Comparison of ENCODE assay signal across 8 mouse cellular contexts in genomic region chr9:108570207-108570896, GRCm38 (mm10). TPM values are rescaled to one million over a fixed set of nuclear protein-coding genes. Genes with fewer than 3 reads are reported as not detected.
DNase-seq lines count a peak whose midpoint lies in the region; ATAC-seq and TF ChIP-seq lines count a peak whose summit lies in the region.

No protein-coding gene starts in this region.

- H3K27me3 ChIP-seq in Patski: no peaks in the 10 kb centered on the region
- no peaks in the 10 kb centered on the region for H3K27me3 ChIP-seq in forebrain, embryonic 14.5 days (replicated peaks; ENCODE audit: control insufficient read depth, insufficient read depth, low read length)
- no peaks in the 10 kb centered on the region for H3K27me3 ChIP-seq in hindbrain, embryonic 12.5 days
- H3K27me3 ChIP-seq in megakaryocyte, embryonic 14.5 days (replicated peaks): no peaks in the 10 kb centered on the region

- WGBS in forebrain, embryonic 14.5 days: 3% methylated on average over 40 of the region's 40 CpGs
- 2% methylated on average over 40 of the region's 40 CpGs for WGBS in hindbrain, embryonic 12.5 days

- peaks cover 54% of the 10 kb centered on the region for H3K36me3 ChIP-seq in forebrain, embryonic 14.5 days (ENCODE audit: control insufficient read depth, insufficient read depth, low read length)
- H3K36me3 ChIP-seq in hindbrain, embryonic 12.5 days: peaks cover 53% of the 10 kb centered on the region
- H3K36me3 ChIP-seq in megakaryocyte, embryonic 14.5 days (replicated peaks; ENCODE audit: low read length): peaks cover 57% of the 10 kb centered on the region

- in situ Hi-C loops in Patski (cut with MboI; ENCODE audit: low pct_unique_long_range_greater_than_20kb): no loop called here

- DNase-seq in Patski (ENCODE audit: low read depth, low spot score): no peak
- peak; percentile 84 for DNase-seq in c-Kit-positive CD71-positive TER-119-positive erythroid progenitor cells, embryonic 14.5 days (ENCODE audit: low spot score)
- DNase-seq in forebrain, embryonic 14.5 days (ENCODE audit: low spot score): peak; percentile 80
- peak; percentile 53 to 89 for DNase-seq in left cerebral cortex, postnatal 10 days (ENCODE audit: extremely low spot score in 1 of 2, low spot score in 2 of 2)
- peak; percentile 74 for DNase-seq in right cerebral cortex, postnatal 25 days
- no peak for DNase-seq in frontal cortex, postnatal 10 days (ENCODE audit: low spot score in 2 of 2)

- TF ChIP-seq CTCF in Patski (IDR thresholded peaks at IDR 0.05): no peak

- peak overlapping the region; percentile 58 for H3K4me3 ChIP-seq in forebrain, embryonic 14.5 days (ENCODE audit: low read depth, low read length)
- H3K4me3 ChIP-seq in hindbrain, embryonic 12.5 days: peak overlapping the region; percentile 48
- peak overlapping the region; percentile 99 for H3K4me3 ChIP-seq in megakaryocyte, embryonic 14.5 days (replicated peaks)

- H3K4me1 ChIP-seq in forebrain, embryonic 14.5 days (ENCODE audit: control insufficient read depth, insufficient read depth, low read length): peaks cover 23% of the 10 kb centered on the region
- peaks cover 60% of the 10 kb centered on the region for H3K4me1 ChIP-seq in hindbrain, embryonic 12.5 days
- H3K4me1 ChIP-seq in megakaryocyte, embryonic 14.5 days: peaks cover 84% of the 10 kb centered on the region

- peak overlapping the region; percentile 62 for H3K9ac ChIP-seq in forebrain, embryonic 14.5 days (ENCODE audit: low read length)
- peak overlapping the region; percentile 55 for H3K9ac ChIP-seq in hindbrain, embryonic 12.5 days

- POLR2A ChIA-PET in Patski (lab: Charles Lee): no interaction called here

- peak overlapping the region; percentile 98 for H3K4me2 ChIP-seq in forebrain, embryonic 14.5 days (ENCODE audit: low read length)
- peak overlapping the region; percentile 73 for H3K4me2 ChIP-seq in hindbrain, embryonic 12.5 days (replicated peaks)

- intact Hi-C loops in left cerebral cortex, postnatal 10 days (cut with DNase I): no loop called here

- H3K27ac ChIP-seq in forebrain, embryonic 14.5 days (ENCODE audit: low read depth, low read length): peak overlapping the region; percentile 52
- peak overlapping the region; percentile 35 for H3K27ac ChIP-seq in hindbrain, embryonic 12.5 days

- CTCF ChIA-PET in Patski (lab: Charles Lee): interaction anchor here (0.9 to 1.6 kb wide), 2 partner anchors 9 to 48 kb away, joined by 3 to 4 read pairs; no protein-coding TSS in a partner anchor

- no peaks in the 10 kb centered on the region for H3K9me3 ChIP-seq in forebrain, embryonic 14.5 days (replicated peaks; ENCODE audit: control insufficient read depth, low read length)
- H3K9me3 ChIP-seq in hindbrain, embryonic 12.5 days (replicated peaks): no peaks in the 10 kb centered on the region
- H3K9me3 ChIP-seq in megakaryocyte, embryonic 14.5 days: no peaks in the 10 kb centered on the region

- peak; percentile 15 for ATAC-seq in Patski
- ATAC-seq in forebrain, embryonic 14.5 days: no peak
- peak; percentile 10; the same call in 1 of the 2 replicates for ATAC-seq in hindbrain, embryonic 12.5 days (ENCODE audit: low FRiP score)

RNA-seq across cellular contexts. Expression of gene Dalrd3, which starts 0.7 kb away (rescaled TPM):
- polyA plus RNA-seq in Patski (2021): 153 TPM
- 188 and 190 TPM in 2 replicates for polyA plus RNA-seq in forebrain, embryonic 14.5 days (2014; fragmentation: Nextera tagmentation; extraction: Ambion mirVana)
- 232 and 248 TPM in 2 replicates for polyA plus RNA-seq in hindbrain, embryonic 12.5 days (2016; fragmentation: Nextera tagmentation; extraction: Ambion mirVana)
- 10 to 100 TPM; 70.9 to 76.1 TPM for total RNA-seq in left cerebral cortex, postnatal 10 days (2021)
- 65.8 and 158 TPM in 2 replicates for polyA plus RNA-seq in megakaryocyte, embryonic 14.5 days (2012; ENCODE audit: insufficient read depth, low replicate concordance)

RNA-seq across cellular contexts. Expression of gene Ndufaf3, which starts 3.1 kb away (rescaled TPM):
- 58.4 TPM for polyA plus RNA-seq in Patski (2021)
- 82.7 and 105 TPM in 2 replicates for polyA plus RNA-seq in forebrain, embryonic 14.5 days (2014; fragmentation: Nextera tagmentation; extraction: Ambion mirVana)
- polyA plus RNA-seq in hindbrain, embryonic 12.5 days (2016; fragmentation: Nextera tagmentation; extraction: Ambion mirVana): 53.4 and 57.0 TPM in 2 replicates
- total RNA-seq in left cerebral cortex, postnatal 10 days (2021): 10 to 100 TPM; 53.3 to 57.0 TPM
- 28.6 and 37.1 TPM in 2 replicates for polyA plus RNA-seq in megakaryocyte, embryonic 14.5 days (2012; ENCODE audit: insufficient read depth, low replicate concordance)

RNA-seq across cellular contexts. Expression of gene Wdr6, which starts 8.2 kb away (rescaled TPM):
- polyA plus RNA-seq in Patski (2021): 60.6 TPM
- polyA plus RNA-seq in forebrain, embryonic 14.5 days (2014; fragmentation: Nextera tagmentation; extraction: Ambion mirVana): 162 and 187 TPM in 2 replicates
- polyA plus RNA-seq in hindbrain, embryonic 12.5 days (2016; fragmentation: Nextera tagmentation; extraction: Ambion mirVana): 290 and 293 TPM in 2 replicates
- 100 to 1,000 TPM; 282 TPM for total RNA-seq in left cerebral cortex, postnatal 10 days (2021)
- polyA plus RNA-seq in megakaryocyte, embryonic 14.5 days (2012; ENCODE audit: insufficient read depth, low replicate concordance): 4.8 and 5.5 TPM in 2 replicates

RNA-seq across cellular contexts. Expression of gene Impdh2, which starts 10.3 kb away (rescaled TPM):
- polyA plus RNA-seq in Patski (2021): 93.3 TPM
- 125 and 136 TPM in 2 replicates for polyA plus RNA-seq in forebrain, embryonic 14.5 days (2014; fragmentation: Nextera tagmentation; extraction: Ambion mirVana)
- polyA plus RNA-seq in hindbrain, embryonic 12.5 days (2016; fragmentation: Nextera tagmentation; extraction: Ambion mirVana): 128 and 131 TPM in 2 replicates
- total RNA-seq in left cerebral cortex, postnatal 10 days (2021): 10 to 100 TPM; 64.3 to 68.3 TPM
- polyA plus RNA-seq in megakaryocyte, embryonic 14.5 days (2012; ENCODE audit: insufficient read depth, low replicate concordance): 39.0 and 48.2 TPM in 2 replicates

RNA-seq across cellular contexts. Expression of gene P4htm, which starts 27.1 kb away (rescaled TPM):
- 8.6 TPM for polyA plus RNA-seq in Patski (2021)
- polyA plus RNA-seq in forebrain, embryonic 14.5 days (2014; fragmentation: Nextera tagmentation; extraction: Ambion mirVana): 14.5 and 18.1 TPM in 2 replicates
- polyA plus RNA-seq in hindbrain, embryonic 12.5 days (2016; fragmentation: Nextera tagmentation; extraction: Ambion mirVana): 19.0 and 19.9 TPM in 2 replicates
- total RNA-seq in left cerebral cortex, postnatal 10 days (2021): 10 to 100 TPM; 47.8 to 52.2 TPM
- polyA plus RNA-seq in megakaryocyte, embryonic 14.5 days (2012; ENCODE audit: insufficient read depth, low replicate concordance): 1.8 and 2.8 TPM in 2 replicates

Comparison
In these comparisons a context has a peak if more than half of its experiments do, and no peak if none do; other contexts are left out.
1. DNase-seq: peak in c-Kit-positive CD71-positive TER-119-positive erythroid progenitor cells, embryonic 14.5 days (single experiment), forebrain, embryonic 14.5 days (single experiment), left cerebral cortex, postnatal 10 days (2 of 2) and right cerebral cortex, postnatal 25 days (single experiment); none in Patski (single experiment) and frontal cortex, postnatal 10 days (0 of 2).
2. H3K4me3 ChIP-seq: peak in every context shown above with its lines; median percentile 99 in megakaryocyte, embryonic 14.5 days; 58 in forebrain, embryonic 14.5 days; 48 in hindbrain, embryonic 12.5 days.